Mouse (Mus musculus) T-helper 17 cell (primary cell): ENCODE measurements around the gene Gm11168.
"Not testable (repeated sequence)": the region's sequence is repeated elsewhere in the genome, so short reads cannot be mapped to it uniquely, and the experiment has no call there.

ENCODE experiments used
- in situ Hi-C, 2 experiments: fragments of 300-600 bp; cut with MboI, MseI; formaldehyde crosslinking; loops; 1 replicate in 1 of 2; 2 replicates in 1 of 2; pipeline ENCODE4 v1.15.1; 2025; ENCODE audit warnings: high pct_unique_total_duplicates in 2 of 2

Gm11168 gene

DNA sequence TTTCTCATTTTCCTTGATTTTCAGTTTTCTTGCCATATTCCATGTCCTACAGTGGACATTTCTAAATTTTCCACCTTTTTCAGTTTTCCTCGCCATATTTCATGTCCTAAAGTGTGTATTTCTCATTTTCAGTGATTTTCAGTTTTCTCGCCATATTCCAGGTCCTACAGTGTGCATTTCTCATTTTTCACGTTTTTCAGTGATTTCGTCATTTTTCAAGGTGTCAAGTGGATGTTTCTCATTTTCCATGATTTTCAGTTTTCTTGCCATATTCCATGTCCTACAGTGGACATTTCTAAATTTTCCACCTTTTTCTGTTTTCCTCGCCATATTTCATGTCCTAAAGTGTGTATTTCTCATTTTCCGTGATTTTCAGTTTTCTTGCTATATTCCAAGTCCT, 22.5 kb downstream of the Gm11168 start:
- in situ Hi-C loops = loop anchor here in 1 of 2 experiments (5.0 kb wide), 1 partner anchor 87 kb away; no protein-coding TSS in a partner anchor

DNA sequence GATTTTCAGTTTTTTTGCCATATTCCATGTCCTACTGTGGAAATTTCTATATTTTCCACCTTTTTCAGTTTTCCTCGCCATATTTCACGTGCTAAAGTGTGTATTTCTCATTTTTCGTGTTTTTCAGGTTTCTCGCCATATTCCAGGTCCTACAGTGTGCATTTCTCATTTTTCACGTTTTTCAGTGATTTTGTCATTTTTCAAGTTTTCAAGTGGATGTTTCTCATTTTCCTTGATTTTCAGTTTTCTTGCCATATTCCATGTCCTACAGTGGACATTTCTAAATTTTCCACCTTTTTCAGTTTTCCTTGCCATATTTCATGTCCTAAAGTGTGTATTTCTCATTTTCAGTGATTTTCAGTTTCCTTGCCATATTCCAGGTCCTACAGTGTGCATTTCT, 23.0 kb downstream of the Gm11168 start:
- in situ Hi-C loops = loop anchor here in 1 of 2 experiments (5.0 kb wide), 1 partner anchor 86 kb away; no protein-coding TSS in a partner anchor

DNA sequence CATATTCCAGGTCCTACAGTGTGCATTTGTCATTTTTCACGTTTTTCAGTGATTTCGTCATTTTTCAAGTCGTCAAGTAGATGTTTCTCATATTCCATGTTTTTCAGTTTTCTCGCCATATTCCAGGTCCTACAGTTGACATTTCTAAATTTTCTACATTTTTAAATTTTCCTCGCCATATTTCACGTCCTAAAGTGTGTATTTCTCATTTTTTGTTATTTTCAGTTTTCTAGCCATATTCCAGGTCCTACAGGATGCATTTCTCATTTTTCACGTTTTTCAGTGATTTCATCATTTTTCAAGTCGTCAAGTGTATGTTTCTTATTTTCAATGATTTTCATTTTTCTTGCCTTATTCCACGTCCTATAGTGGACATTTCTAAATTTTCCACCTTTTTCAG, 23.6 kb downstream of the Gm11168 start:
- in situ Hi-C loops = loop anchor here in 1 of 2 experiments (5.0 kb wide), 1 partner anchor 86 kb away; no protein-coding TSS in a partner anchor

DNA sequence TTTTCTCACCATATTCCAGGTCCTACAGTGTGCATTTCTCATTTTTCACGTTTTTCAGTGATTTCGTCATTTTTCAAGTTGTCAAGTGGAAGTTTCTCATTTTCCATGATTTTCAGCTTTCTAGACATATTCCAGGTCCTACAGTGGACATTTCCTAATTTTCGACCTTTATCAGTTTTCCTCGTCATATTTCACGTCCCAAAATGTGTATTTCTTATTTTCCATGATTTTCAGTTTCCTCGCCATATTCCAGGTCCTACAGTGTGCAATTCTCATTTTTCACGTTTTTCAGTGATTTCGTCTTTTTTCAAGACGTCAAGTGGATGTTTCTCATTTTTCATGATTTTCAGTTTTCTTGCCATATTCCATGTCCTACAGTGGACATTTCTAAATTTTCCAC, 24.1 kb downstream of the Gm11168 start:
- in situ Hi-C loops = loop anchor here in 1 of 2 experiments (5.0 kb wide), 1 partner anchor 85 kb away; no protein-coding TSS in a partner anchor

DNA sequence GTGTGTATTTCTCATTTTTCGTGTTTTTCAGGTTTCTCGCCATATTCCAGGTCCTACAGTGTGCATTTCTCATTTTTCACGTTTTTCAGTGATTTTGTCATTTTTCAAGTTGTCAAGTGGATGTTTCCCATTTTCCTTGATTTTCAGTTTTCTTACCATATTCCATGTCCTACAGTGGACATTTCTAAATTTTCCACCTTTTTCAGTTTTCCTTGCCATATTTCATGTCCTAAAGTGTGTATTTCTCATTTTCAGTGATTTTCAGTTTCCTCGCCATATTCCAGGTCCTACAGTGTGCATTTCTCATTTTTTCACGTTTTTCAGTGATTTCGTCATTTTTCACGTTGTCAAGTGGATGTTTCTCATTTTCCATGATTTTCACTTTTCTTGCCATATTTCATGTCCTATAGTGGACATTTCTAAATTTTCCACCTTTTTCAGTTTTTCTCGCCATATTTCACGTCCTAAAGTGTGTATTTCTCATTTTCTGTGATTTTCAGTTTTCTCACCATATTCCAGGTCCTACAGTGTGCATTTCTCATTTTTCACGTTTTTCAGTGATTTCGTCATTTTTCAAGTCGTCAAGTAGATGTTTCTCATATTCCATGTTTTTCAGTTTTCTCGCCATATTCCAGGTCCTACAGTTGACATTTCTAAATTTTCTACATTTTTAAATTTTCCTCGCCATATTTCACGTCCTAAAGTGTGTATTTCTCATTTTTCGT, 26.3 kb downstream of the Gm11168 start:
- in situ Hi-C loops = loop anchor here in 1 of 2 experiments (5.0 kb wide), 1 partner anchor 83 kb away; no protein-coding TSS in a partner anchor

DNA sequence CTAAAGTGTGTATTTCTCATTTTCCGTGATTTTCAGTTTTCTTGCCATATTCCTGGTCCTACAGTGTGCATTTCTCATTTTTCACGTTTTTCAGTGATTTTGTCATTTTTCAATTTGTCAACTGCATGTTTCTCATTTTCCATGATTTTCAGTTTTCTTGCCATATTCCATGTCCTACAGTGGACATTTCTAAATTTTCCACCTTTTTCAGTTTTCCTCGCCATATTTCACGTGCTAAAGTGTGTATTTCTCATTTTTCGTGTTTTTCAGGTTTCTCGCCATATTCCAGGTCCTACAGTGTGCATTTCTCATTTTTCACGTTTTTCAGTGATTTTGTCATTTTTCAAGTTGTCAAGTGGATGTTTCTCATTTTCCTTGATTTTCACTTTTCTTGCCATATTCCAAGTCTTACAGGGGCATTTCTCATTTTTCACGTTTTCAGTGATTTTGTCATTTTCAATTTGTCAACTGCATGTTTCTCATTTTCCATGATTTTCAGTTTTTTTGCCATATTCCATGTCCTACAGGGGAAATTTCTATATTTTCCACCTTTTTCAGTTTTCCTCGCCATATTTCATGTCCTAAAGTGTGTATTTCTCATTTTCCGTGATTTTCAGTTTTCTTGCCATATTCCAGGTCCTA, 27.7 kb downstream of the Gm11168 start:
- in situ Hi-C loops = not testable (repeated sequence)

DNA sequence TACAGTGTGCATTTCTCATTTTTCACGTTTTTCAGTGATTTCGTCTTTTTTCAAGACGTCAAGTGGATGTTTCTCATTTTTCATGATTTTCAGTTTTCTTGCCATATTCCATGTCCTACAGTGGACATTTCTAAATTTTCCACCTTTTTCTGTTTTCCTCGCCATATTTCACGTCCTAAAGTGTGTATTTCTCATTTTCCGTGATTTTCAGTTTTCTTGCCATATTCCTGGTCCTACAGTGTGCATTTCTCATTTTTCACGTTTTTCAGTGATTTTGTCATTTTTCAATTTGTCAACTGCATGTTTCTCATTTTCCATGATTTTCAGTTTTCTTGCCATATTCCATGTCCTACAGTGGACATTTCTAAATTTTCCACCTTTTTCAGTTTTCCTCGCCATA, 31.2 kb downstream of the Gm11168 start, which contains the start of gene Gm17535:
TSS of gene Gm17535 (plus strand) at position 301 of the 400 bp plus-strand sequence.
- in situ Hi-C loops = not testable (repeated sequence)

DNA sequence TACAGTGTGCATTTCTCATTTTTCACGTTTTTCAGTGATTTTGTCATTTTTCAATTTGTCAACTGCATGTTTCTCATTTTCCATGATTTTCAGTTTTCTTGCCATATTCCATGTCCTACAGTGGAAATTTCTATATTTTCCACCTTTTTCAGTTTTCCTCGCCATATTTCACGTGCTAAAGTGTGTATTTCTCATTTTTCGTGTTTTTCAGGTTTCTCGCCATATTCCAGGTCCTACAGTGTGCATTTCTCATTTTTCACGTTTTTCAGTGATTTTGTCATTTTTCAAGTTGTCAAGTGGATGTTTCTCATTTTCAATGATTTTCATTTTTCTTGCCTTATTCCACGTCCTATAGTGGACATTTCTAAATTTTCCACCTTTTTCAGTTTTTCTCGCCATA, 33.4 kb downstream of the Gm11168 start, which contains the start of gene Gm10715:
TSS of gene Gm10715 (plus strand) at position 301 of the 400 bp plus-strand sequence.
- in situ Hi-C loops = not testable (repeated sequence)

DNA sequence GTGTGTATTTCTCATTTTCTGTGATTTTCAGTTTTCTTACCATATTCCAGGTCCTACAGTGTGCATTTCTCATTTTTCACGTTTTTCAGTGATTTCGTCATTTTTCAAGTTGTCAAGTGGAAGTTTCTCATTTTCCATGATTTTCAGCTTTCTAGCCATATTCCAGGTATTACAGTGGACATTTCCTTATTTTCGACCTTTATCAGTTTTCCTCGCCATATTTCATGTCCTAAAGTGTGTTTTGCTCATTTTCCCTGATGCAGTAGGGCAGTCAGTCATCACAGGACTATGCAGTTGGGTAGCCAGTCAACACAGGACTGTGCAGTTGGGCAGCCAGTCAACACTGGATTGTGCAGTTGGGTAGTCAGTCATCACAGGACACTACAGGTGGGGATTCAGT, 35.0 kb downstream of the Gm11168 start:
- in situ Hi-C loops = not testable (repeated sequence)
